Mouse (Mus musculus): ENCODE measurements around the gene Cnksr3. TPM values are rescaled to one million over a fixed set of nuclear protein-coding genes. Genes with fewer than 3 reads are reported as not detected.

Cnksr3 gene
- polyA plus RNA-seq (2012; rRNA removed), result 5.4 and 7.2 TPM in 2 replicates

GRCm38 (mm10) chr10:7211696-7212482, at the start of gene Cnksr3:
Cnksr3 (minus strand) TSS chr10:7212237.

Other genes with a start within 250 kb of the Cnksr3 start
- 0.87 and 1.2 TPM in 2 replicates for gene Ipcef1, start 159.8 kb downstream of the Cnksr3 start, polyA plus RNA-seq (2012; rRNA removed)